Mouse (Mus musculus) C2C12 (cell line): Measurements from ENCODE around the gene Ddx39b.

ENCODE experiments used
- CEBPB ChIP-seq: IDR thresholded peaks from one replicate; pipeline ENCODE4 v1.6.1; 2011; ENCODE audit warnings: low read depth, mild to moderate bottlenecking, control low read depth, moderate library complexity
- CTCF ChIP-seq: IDR thresholded peaks from one replicate; pipeline ENCODE4 v1.5.1; 2011; ENCODE audit not compliant: control insufficient read depth, insufficient read depth, insufficient read length
- MYOG ChIP-seq: IDR thresholded peaks from one replicate; pipeline ENCODE4 v1.6.1; 2011; ENCODE audit not compliant: control insufficient read depth, insufficient read length; ENCODE audit errors: extremely low read depth

DNA sequence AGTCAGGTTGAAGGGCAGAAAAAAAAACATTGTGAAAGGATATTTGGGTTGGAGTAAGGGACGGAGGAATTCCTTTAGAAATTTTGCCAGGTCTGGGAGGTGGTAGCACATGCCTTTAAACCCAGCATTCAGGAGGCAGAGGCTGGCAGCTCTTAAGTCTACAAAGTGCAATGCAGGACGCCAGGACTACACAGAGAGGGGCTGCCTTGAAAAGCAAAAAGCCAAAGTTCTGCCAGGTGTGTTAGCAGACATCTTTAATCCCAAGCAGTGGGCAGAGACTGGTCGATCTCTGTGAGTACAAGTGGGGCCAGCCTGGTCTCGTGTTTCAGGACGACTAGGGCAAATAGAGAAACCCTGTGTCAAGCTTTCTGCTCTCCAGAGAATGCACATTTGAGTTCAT is 10.4 kb downstream of the Ddx39b start:
- TF ChIP-seq CTCF (no peak), MYOG (no peak), CEBPB (no peak)
